Mouse (Mus musculus) heart, embryonic 15.5 days (tissue): ENCODE measurements at regions not wholly inside any gene's neighbourhood (a gene's known extent, or its start where the extent isn't known, plus 50 kb on each side); places are given as distances from the start of the nearest gene placed in this dataset.

Source experiments
- ATAC-seq: fragments of 200-750 bp; cut with Nextera tagmentation; replicated peaks from 2 replicates; pipeline ENCODE4 v1.8.0; 2017; ENCODE audit warnings: low read depth, moderate TSS enrichment; ENCODE audit not compliant: insufficient number of reproducible peaks, insufficient read depth, low FRiP score
- H3K27ac ChIP-seq: fragments of 300-500 bp; sonication (generic); 2 replicates; pipeline ENCODE4 v1.5.1; 2015; ENCODE audit warnings: mild to moderate bottlenecking, inconsistent platforms
- H3K27me3 ChIP-seq: fragments of 300-500 bp; sonication (generic); 2 replicates; pipeline ENCODE4 v1.6.1; 2015; ENCODE audit warnings: inconsistent platforms
- H3K36me3 ChIP-seq: fragments of 300-500 bp; sonication (generic); 2 replicates; pipeline ENCODE4 v1.6.1; 2015; ENCODE audit warnings: mild to moderate bottlenecking, inconsistent platforms
- H3K4me1 ChIP-seq: fragments of 300-500 bp; sonication (generic); replicated peaks from 2 replicates; pipeline ENCODE4 v1.6.1; 2015; ENCODE audit warnings: inconsistent platforms
- H3K4me2 ChIP-seq: fragments of 300-500 bp; sonication (generic); 2 replicates; pipeline ENCODE4 v1.6.1; 2015; ENCODE audit warnings: inconsistent platforms, mild to moderate bottlenecking, moderate library complexity
- H3K4me3 ChIP-seq: fragments of 300-500 bp; sonication (generic); 2 replicates; pipeline ENCODE4 v1.5.1; 2015; ENCODE audit warnings: mild to moderate bottlenecking, inconsistent platforms
- H3K9ac ChIP-seq: fragments of 300-500 bp; sonication (generic); 2 replicates; pipeline ENCODE4 v1.6.1; 2015; ENCODE audit warnings: mild to moderate bottlenecking, inconsistent platforms
- H3K9me3 ChIP-seq: fragments of 300-500 bp; sonication (generic); replicated peaks from 2 replicates; pipeline ENCODE4 v1.6.1; 2016; ENCODE audit warnings: inconsistent platforms
- WGBS: fragments of 180-500 bp; shearing (Covaris S2); methylation state at CpG from one replicate; pipeline ENCODE4 v1.1.7; 2015; ENCODE audit warnings: mixed read lengths; 5-methylcytosine and 5-hydroxymethylcytosine counted together

DNA sequence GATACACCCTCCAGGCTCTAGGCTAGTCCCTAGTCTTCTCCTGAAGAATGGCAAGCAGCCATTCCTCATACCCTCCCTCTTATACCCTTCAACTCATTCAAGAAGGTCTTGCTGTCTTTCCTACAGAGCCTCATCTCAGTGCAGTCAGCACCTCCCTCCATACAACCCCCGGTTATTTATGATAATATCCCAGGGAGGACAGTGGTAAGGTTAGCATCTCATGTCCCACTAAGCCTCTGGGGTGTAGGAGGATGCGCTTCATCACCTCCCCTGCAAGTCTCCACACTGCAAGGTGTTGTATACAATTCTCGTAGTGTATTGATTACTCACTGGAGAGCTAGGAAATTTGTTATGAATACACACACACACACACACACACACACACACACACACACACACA is 80.2 kb upstream of the Shisa6 start:
- ATAC-seq: no peak
- no peaks in the 10 kb centered on the region for H3K4me1 ChIP-seq
- no peak overlapping the region for H3K4me3 ChIP-seq
- no peaks in the 10 kb centered on the region for H3K36me3 ChIP-seq
- 71% methylated on average over 3 of the region's 3 CpGs for WGBS
- no peak overlapping the region for H3K4me2 ChIP-seq
- H3K9ac ChIP-seq: no peak overlapping the region
- no peak overlapping the region for H3K27ac ChIP-seq
- no peaks in the 10 kb centered on the region for H3K27me3 ChIP-seq
- no peaks in the 10 kb centered on the region for H3K9me3 ChIP-seq

DNA sequence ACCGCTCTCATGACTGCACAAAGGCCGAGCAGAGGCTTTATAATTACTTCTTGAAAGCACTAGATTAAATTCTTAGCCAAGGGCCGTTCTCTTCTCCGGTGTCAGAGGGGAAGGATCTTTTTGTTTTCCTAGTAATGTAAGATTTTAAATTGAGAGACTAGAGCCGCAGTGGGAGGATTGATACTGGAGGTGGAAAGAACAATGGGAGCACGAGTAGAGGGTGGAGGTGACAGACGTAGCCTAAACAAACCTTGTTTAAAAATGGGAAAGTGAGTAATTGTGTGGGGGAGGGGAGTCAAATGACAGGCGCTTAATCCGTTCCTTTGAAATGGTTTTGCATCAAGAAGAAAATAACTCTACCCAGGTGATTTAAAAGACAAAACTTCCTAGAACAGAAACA is 80.9 kb upstream of the Shisa6 start:
- Histone ChIP-seq H3K4me1 (no peaks in the 10 kb centered on the region), H3K27ac (no peak overlapping the region), H3K9ac (no peak overlapping the region), H3K4me2 (no peak overlapping the region), H3K27me3 (no peaks in the 10 kb centered on the region), H3K36me3 (no peaks in the 10 kb centered on the region), H3K4me3 (no peak overlapping the region), H3K9me3 (no peaks in the 10 kb centered on the region)
- 54% methylated on average over 9 of the region's 9 CpGs for WGBS
- no peak for ATAC-seq

DNA sequence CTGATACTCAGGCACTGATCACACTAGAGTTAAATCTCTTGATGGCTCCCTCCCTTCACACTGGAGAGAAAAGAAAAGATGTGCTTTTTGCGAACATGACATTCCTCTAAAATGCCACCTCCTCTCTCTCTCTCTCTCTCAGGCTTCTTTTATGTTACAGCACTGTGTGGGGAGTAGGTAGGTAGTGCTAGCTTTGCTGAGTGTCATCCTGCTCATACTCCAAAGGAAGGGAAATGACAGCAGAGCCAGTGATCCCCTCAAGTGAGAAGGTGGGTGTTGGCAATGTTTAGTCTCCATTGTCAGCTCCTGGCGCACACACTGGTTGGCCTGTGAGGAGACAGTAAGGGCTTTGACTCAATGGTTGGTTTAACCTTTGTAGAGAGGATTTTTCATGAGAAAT is 84.0 kb upstream of the Shisa6 start:
- 93% methylated on average over 2 of the region's 2 CpGs for WGBS
- no peak overlapping the region for H3K27ac ChIP-seq
- peaks cover 2% of the 10 kb centered on the region; the same call in 1 of the 2 replicates for H3K4me1 ChIP-seq
- no peak overlapping the region for H3K9ac ChIP-seq
- ATAC-seq: no peak
- no peak overlapping the region for H3K4me2 ChIP-seq
- no peak overlapping the region for H3K4me3 ChIP-seq
- H3K9me3 ChIP-seq: no peaks in the 10 kb centered on the region
- no peaks in the 10 kb centered on the region for H3K36me3 ChIP-seq
- no peaks in the 10 kb centered on the region for H3K27me3 ChIP-seq

DNA sequence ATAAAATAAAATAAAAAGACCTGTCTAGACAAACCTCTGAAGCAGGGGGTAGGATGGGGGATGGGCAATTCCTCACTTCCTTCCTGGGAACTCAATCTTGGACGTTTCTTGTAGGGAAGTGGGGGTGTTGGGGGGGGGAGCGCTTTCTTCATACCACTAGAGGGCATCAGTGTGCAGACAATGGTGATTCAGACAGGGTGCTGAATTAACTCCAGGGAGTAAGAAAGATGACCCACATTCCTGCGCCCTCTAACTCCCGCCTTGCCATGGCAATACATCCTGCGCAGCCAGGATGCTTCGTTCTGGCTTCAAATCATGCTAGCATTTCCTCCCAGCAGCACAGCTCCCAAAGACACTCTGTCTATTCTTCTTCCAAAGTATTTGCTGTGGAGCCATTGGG is 87.4 kb upstream of the Shisa6 start:
- H3K27ac ChIP-seq: no peak overlapping the region
- peaks cover 2% of the 10 kb centered on the region; the same call in 1 of the 2 replicates for H3K4me1 ChIP-seq
- no peak overlapping the region for H3K9ac ChIP-seq
- H3K9me3 ChIP-seq: no peaks in the 10 kb centered on the region
- no peak overlapping the region for H3K4me3 ChIP-seq
- H3K4me2 ChIP-seq: no peak overlapping the region
- WGBS: 14% methylated on average over 6 of the region's 6 CpGs
- H3K36me3 ChIP-seq: no peaks in the 10 kb centered on the region
- no peak for ATAC-seq
- H3K27me3 ChIP-seq: no peaks in the 10 kb centered on the region

DNA sequence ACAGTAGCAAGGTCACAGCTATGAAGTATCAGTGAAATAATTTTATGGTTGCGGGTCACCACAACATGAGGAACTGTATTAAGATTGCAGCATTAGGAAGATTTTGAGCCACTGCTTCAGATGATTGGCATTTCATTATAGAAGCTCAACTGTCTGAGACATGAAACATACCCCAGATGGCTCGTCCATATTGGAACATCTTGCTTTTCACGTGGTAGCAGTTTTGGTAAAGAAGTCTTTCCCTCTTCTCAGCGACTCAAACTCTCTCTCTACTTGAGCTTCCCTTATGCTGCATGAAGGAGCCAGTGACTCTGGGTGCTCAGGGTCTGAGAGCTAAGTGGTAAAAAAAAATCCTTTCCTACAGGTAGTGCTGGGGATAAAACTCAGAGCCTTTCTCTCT is 99.7 kb upstream of the Shisa6 start:
- H3K27me3 ChIP-seq: no peaks in the 10 kb centered on the region
- H3K4me3 ChIP-seq: no peak overlapping the region
- no peaks in the 10 kb centered on the region for H3K9me3 ChIP-seq
- no peak overlapping the region for H3K9ac ChIP-seq
- H3K27ac ChIP-seq: no peak overlapping the region
- H3K4me2 ChIP-seq: no peak overlapping the region
- ATAC-seq: no peak
- WGBS: 83% methylated on average over 4 of the region's 4 CpGs
- no peaks in the 10 kb centered on the region for H3K36me3 ChIP-seq
- H3K4me1 ChIP-seq: no peaks in the 10 kb centered on the region

DNA sequence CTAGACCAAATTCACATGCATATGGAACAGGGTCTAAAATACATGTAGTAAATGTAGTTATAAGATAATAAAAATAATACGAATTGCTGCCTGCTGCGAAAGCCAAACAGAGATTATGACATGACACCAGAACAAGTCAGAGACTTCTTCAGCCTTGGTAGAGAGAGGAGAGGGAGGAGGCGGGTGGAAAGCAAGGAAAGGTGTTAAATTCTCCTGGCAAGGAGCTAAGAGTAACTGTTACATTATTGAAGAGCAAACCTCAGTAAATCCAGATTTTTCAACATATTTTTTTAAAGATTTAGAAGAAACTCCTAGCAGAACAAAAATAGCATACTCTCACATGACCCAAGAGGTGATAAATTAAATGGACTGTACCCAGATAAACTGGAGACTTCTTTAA is 131.0 kb upstream of the Shisa6 start:
- no peaks in the 10 kb centered on the region for H3K4me1 ChIP-seq
- H3K27me3 ChIP-seq: no peaks in the 10 kb centered on the region
- no peak overlapping the region for H3K4me3 ChIP-seq
- H3K9ac ChIP-seq: no peak overlapping the region
- 77% methylated on average over 3 of the region's 3 CpGs for WGBS
- H3K36me3 ChIP-seq: no peaks in the 10 kb centered on the region
- ATAC-seq: no peak
- H3K4me2 ChIP-seq: no peak overlapping the region
- H3K9me3 ChIP-seq: no peaks in the 10 kb centered on the region
- no peak overlapping the region for H3K27ac ChIP-seq

DNA sequence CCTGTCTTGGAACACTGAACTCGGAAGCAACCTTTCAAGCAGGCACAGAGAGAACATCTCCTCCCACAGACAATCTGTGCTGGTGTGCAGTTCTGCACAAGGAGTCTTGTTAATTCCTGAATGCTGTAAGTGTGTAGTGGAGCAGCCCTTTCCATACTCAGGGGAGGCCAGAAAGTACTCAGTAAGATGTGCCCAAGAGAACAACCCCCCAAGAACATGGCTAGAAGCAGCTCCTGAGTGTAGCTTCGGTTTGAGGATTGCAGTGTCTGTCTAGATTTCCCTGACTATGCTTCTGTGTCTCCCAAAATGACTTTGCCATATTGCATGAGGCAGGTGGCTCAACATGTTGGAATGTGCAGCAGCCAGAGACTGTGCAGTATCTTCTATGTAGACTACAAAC is 148.8 kb upstream of the Shisa6 start:
- Histone ChIP-seq H3K36me3 (no peaks in the 10 kb centered on the region), H3K9me3 (no peaks in the 10 kb centered on the region), H3K9ac (no peak overlapping the region), H3K4me1 (no peaks in the 10 kb centered on the region), H3K27ac (no peak overlapping the region), H3K4me2 (no peak overlapping the region), H3K27me3 (no peaks in the 10 kb centered on the region), H3K4me3 (no peak overlapping the region)
- WGBS: 61% methylated on average over 2 of the region's 2 CpGs
- ATAC-seq: no peak

DNA sequence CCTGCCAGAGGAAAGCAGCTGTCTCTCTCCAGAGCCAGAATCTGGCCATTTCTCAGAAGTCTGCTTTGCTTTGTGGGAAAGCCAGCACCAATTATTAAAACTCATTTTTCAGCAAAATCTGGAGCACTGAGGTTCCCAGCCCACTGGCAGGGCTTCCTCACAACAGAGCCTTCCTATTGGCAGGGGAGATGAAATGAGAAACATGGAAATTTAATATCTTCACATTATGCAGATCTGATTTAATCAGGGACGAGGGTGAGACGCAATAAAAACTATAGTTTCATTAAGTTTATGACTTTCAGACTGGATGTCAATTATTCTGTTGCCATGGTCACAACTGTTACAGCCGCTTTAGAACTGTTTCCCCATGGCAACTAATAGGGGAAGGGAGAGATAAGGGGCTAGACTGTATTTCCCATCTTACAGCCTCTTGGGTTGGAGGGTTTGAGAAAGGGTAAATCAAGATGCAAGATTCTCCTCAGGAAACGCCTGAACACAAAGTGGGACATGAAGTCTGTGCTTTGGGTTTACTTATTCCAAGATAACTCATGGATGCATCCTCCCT is 154.4 kb upstream of the Shisa6 start:
- no peaks in the 10 kb centered on the region for H3K36me3 ChIP-seq

DNA sequence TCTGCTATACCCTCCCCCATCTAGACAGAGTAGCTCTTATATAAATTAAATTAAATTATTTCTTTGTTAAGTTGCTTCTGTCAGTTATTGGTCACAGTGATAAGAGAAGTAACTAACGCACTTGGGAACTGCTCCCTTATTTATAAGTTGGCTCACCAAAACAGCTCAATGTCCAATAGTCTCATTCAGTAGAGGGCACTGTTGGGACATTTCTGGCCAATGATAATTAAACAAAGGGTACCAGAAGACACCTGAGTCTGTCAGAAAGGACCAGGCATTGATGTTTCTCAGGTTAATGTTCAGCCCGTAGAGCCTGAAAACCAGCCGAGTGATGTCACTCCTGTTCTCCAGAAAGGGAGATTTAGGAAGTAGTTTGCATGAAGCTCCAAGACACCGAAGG is 156.1 kb upstream of the Shisa6 start:
- Histone ChIP-seq H3K4me2 (no peak overlapping the region), H3K9ac (no peak overlapping the region), H3K36me3 (no peaks in the 10 kb centered on the region), H3K9me3 (no peaks in the 10 kb centered on the region), H3K4me1 (no peaks in the 10 kb centered on the region), H3K27ac (no peak overlapping the region), H3K4me3 (no peak overlapping the region), H3K27me3 (no peaks in the 10 kb centered on the region)
- WGBS: 83% methylated on average over 4 of the region's 4 CpGs
- ATAC-seq: no peak

More for the DNA sequence above, 154.4 kb upstream of the Shisa6 start:
- Histone ChIP-seq H3K27ac (no peak overlapping the region), H3K4me1 (no peaks in the 10 kb centered on the region), H3K9me3 (no peaks in the 10 kb centered on the region), H3K4me3 (no peak overlapping the region), H3K9ac (no peak overlapping the region), H3K27me3 (no peaks in the 10 kb centered on the region), H3K4me2 (no peak overlapping the region)
- ATAC-seq: no peak
- 74% methylated on average over 4 of the region's 4 CpGs for WGBS

DNA sequence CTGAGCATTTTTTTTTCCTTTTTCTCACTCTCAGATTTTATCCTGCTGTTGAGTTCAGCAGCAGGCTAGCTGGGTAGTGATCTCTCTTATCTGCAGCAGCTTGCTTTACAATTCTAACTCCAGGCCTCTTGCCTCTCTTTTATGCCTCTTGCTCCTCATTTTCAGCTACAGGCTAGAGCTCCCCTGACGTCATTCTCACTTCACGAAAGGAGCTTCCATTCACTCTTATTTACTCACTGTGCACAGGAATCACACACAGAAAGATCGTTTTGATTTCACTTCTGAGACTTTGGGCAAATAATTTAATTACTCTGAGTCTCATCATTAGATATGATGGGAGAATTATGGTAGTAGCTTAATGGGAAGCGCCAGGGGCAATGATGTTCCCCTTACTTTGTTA is 158.4 kb upstream of the Shisa6 start:
- no peaks in the 10 kb centered on the region for H3K4me1 ChIP-seq
- H3K4me2 ChIP-seq: no peak overlapping the region
- no peak overlapping the region for H3K27ac ChIP-seq
- H3K36me3 ChIP-seq: no peaks in the 10 kb centered on the region
- no peak overlapping the region for H3K9ac ChIP-seq
- H3K9me3 ChIP-seq: no peaks in the 10 kb centered on the region
- H3K4me3 ChIP-seq: no peak overlapping the region
- no peaks in the 10 kb centered on the region for H3K27me3 ChIP-seq
- no peak for ATAC-seq
- WGBS: 67% methylated on average over 4 of the region's 4 CpGs

DNA sequence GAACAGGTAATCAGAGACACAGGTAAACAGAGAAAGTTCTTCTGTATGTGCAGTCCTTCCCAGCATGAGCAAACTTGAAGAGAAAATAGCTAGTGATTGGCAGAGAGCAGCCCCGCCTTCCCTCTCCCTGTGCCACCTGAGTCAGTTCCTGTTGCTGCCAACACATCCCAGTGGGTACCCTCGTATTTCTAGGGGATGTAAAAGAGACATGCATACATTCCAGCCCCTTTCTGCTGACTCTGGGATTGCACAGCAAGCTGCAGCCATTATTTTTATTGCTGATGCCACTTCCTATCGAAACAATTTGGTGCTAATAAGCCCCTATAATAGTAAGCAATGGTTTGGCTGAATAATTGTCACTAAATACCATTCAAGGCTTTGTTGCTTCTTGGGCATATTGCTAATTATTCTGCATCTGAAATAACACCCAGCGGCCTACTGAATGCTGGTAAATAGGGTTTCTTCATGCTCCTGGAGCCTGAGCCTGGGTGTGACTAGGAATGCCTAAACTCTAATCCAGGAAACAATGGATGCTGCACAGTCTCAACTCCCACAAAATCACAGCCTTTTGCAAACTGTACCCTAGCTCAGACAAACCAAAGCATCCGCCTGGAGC is 169.0 kb upstream of the Shisa6 start:
- ATAC-seq: no peak
- no peak overlapping the region for H3K4me3 ChIP-seq
- H3K9me3 ChIP-seq: no peaks in the 10 kb centered on the region
- H3K27me3 ChIP-seq: no peaks in the 10 kb centered on the region
- H3K36me3 ChIP-seq: no peaks in the 10 kb centered on the region
- H3K9ac ChIP-seq: no peak overlapping the region
- H3K4me1 ChIP-seq: no peaks in the 10 kb centered on the region
- H3K4me2 ChIP-seq: no peak overlapping the region
- no peak overlapping the region for H3K27ac ChIP-seq
- WGBS: 73% methylated on average over 5 of the region's 5 CpGs

DNA sequence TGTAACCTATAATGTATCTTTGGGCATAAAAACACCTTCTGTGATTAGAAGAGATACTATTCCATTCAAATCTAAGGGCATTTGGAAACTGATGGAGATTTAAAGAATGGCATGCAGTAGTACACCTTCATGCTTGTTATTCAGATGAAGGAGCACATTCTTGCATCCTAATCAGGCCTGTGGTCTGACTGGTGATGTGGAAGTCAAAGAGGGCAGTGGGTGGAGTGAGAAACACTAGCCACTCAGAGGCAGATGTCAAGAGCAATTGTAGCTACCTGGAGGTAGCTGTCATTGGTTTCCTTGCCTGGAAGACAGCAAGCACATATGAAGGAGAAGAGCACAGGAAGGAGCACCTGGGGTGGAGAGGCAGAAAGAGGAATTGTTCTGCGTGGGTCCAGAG is 171.0 kb upstream of the Shisa6 start:
- no peak for ATAC-seq

More for the DNA sequence above, 171.0 kb upstream of the Shisa6 start:
- Histone ChIP-seq H3K4me1 (no peaks in the 10 kb centered on the region), H3K9me3 (no peaks in the 10 kb centered on the region), H3K27ac (no peak overlapping the region), H3K36me3 (no peaks in the 10 kb centered on the region), H3K4me2 (no peak overlapping the region), H3K27me3 (no peaks in the 10 kb centered on the region), H3K9ac (no peak overlapping the region), H3K4me3 (no peak overlapping the region)
- 71% methylated on average over 1 of the region's 1 CpGs for WGBS
